Mouse (Mus musculus): ENCODE data around the gene Pter. TPM values are rescaled to one million over a fixed set of nuclear protein-coding genes. Genes with fewer than 3 reads are reported as not detected.

The Pter gene
- 9.1 and 10.9 TPM in 2 replicates for polyA plus RNA-seq (2015; fragmentation: Nextera tagmentation; extraction: Ambion mirVana)

DNA sequence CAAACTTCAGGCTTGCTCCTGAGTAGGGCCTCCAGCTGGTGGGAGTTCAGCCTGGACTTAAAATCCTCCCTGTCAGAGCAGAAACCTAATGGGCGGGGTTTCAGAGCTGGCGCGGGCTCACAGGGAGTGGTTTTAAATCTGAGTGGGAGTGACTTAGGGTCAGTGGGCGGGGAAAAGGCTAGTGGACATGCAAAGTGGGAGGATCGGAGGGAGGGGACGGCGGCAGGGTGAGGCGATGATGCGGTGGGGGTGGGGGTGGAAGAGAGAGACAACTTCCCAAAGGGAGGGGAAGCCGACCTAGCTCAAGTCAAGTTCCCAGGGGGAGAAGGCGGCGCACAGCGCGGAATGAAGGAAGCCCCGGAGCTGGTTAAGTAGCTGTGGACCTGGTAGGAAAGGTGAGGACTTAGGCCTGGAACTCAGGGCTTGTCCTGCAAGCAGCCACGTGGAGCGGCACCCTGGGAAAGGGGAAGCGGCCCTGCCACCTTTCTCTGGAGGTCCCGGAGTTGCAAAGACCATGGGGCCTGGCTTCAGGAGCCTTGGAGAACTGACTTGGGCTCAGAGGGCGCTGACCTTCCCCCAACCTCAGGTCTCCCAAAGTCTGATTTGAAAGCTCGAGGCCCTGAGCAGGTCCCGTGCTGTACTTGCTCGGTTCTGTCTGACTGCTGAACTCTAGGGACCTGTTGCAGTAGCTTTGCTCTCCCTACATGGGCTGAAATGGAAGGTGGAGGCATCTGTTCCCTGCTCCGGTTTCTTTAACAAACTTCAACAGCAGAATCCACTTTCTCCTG, at the start of gene Pter:
Gene Pter, plus strand, starts transcription at position 238 of the 788 bp plus-strand sequence.
- Histone ChIP-seq H3K36me3 (ENCODE audit: insufficient read depth, low read length) (no peaks in the 10 kb centered on the region), H3K9me3 (ENCODE audit: low read length) (no peaks in the 10 kb centered on the region), H3K9ac (replicated peaks; ENCODE audit: low read depth) (peak within 1 kb of the TSS; percentile 30), H3K4me2 (replicated peaks; ENCODE audit: low read depth, low read length) (peak within 1 kb of the TSS; percentile 91), H3K27ac (ENCODE audit: low read length) (peak within 1 kb of the TSS; percentile 74), H3K4me1 (ENCODE audit: insufficient read depth, low read depth, low read length) (no peaks in the 10 kb centered on the region; the same call in 1 of the 2 replicates), H3K4me3 (ENCODE audit: low read depth, low read length) (peak within 1 kb of the TSS; percentile 53), H3K27me3 (replicated peaks; ENCODE audit: insufficient read depth, low read length) (no peaks in the 10 kb centered on the region)
- peak; percentile 98 for DNase-seq (ENCODE audit: low spot score)
- ATAC-seq: peak; percentile 99
- TF ChIP-seq EP300 (IDR thresholded peaks at IDR 0.05): no peak
- no peak for TF ChIP-seq CTCF (IDR thresholded peaks at IDR 0.05)
- under 1% methylated on average over 24 of the region's 24 CpGs for WGBS

DNA sequence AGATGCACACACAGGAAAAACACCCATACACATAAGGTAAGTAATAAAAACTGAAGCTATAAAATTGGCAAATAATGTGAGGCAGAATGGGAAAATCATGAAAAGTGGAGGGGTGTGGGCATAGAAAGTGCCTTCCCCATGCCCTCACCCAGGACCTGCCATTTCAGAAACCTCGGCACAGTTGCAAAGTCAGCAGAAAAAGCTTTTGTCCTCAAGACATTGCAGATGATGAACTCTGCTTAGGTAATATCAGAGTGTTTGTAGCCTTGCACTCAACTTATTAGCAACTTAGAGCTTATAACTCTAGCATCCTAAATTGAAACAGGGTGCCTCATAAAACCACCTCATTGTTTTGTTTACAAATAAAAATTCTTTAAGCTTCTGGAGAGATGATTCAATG, 49.6 kb upstream of the Pter start:
- TF ChIP-seq EP300 (IDR thresholded peaks at IDR 0.05) (no peak), CTCF (IDR thresholded peaks at IDR 0.05) (no peak)
- Histone ChIP-seq H3K36me3 (ENCODE audit: insufficient read depth, low read length) (no peaks in the 10 kb centered on the region), H3K9ac (replicated peaks; ENCODE audit: low read depth) (no peak overlapping the region), H3K4me1 (ENCODE audit: insufficient read depth, low read depth, low read length) (no peaks in the 10 kb centered on the region), H3K27ac (ENCODE audit: low read length) (no peak overlapping the region), H3K4me2 (replicated peaks; ENCODE audit: low read depth, low read length) (no peak overlapping the region), H3K9me3 (ENCODE audit: low read length) (no peaks in the 10 kb centered on the region), H3K27me3 (replicated peaks; ENCODE audit: insufficient read depth, low read length) (no peaks in the 10 kb centered on the region), H3K4me3 (ENCODE audit: low read depth, low read length) (no peak overlapping the region)
- no peak for DNase-seq (ENCODE audit: low spot score)
- WGBS: 57% methylated on average over 1 of the region's 1 CpGs
- ATAC-seq: no peak

DNA sequence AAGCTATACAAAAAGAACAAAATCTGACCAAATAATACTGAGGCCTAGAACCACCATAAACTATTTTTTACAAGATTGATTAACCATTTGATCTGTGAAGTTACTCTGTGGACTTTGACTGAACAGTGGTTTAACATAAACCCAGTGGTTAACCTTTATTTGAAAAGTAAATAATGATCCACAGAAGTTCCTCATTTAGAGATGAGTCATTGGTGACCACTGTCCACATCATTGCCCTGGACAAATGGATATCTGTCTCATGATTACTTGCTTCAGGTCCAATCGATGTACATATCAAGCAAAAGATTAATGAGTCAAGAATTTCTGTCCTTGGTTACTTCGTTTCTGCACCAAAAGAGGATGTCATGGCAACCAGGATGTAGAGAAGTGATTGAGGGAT, 44.3 kb upstream of the Pter start:
- no peaks in the 10 kb centered on the region for H3K4me1 ChIP-seq (ENCODE audit: insufficient read depth, low read depth, low read length)
- no peaks in the 10 kb centered on the region for H3K36me3 ChIP-seq (ENCODE audit: insufficient read depth, low read length)
- no peaks in the 10 kb centered on the region for H3K9me3 ChIP-seq (ENCODE audit: low read length)
- DNase-seq (ENCODE audit: low spot score): no peak
- WGBS: 52% methylated on average over 2 of the region's 2 CpGs
- H3K4me2 ChIP-seq (replicated peaks; ENCODE audit: low read depth, low read length): no peak overlapping the region
- ATAC-seq: no peak
- no peak for TF ChIP-seq EP300 (IDR thresholded peaks at IDR 0.05)
- TF ChIP-seq CTCF (IDR thresholded peaks at IDR 0.05): no peak
- H3K4me3 ChIP-seq (ENCODE audit: low read depth, low read length): no peak overlapping the region
- no peak overlapping the region for H3K9ac ChIP-seq (replicated peaks; ENCODE audit: low read depth)
- H3K27ac ChIP-seq (ENCODE audit: low read length): no peak overlapping the region
- no peaks in the 10 kb centered on the region for H3K27me3 ChIP-seq (replicated peaks; ENCODE audit: insufficient read depth, low read length)

GRCm38 (mm10) chr2:12881009-12881408, 42.8 kb upstream of the Pter start:
- no peaks in the 10 kb centered on the region for H3K4me1 ChIP-seq (ENCODE audit: insufficient read depth, low read depth, low read length)
- H3K4me3 ChIP-seq (ENCODE audit: low read depth, low read length): no peak overlapping the region
- no peaks in the 10 kb centered on the region for H3K9me3 ChIP-seq (ENCODE audit: low read length)
- no peak overlapping the region for H3K9ac ChIP-seq (replicated peaks; ENCODE audit: low read depth)
- TF ChIP-seq CTCF (IDR thresholded peaks at IDR 0.05) (no peak), EP300 (IDR thresholded peaks at IDR 0.05) (no peak)
- no peak overlapping the region for H3K4me2 ChIP-seq (replicated peaks; ENCODE audit: low read depth, low read length)
- no peaks in the 10 kb centered on the region for H3K27me3 ChIP-seq (replicated peaks; ENCODE audit: insufficient read depth, low read length)
- H3K27ac ChIP-seq (ENCODE audit: low read length): no peak overlapping the region
- no peak for ATAC-seq
- 80% methylated on average over 1 of the region's 1 CpGs for WGBS
- H3K36me3 ChIP-seq (ENCODE audit: insufficient read depth, low read length): no peaks in the 10 kb centered on the region
- DNase-seq (ENCODE audit: low spot score): no peak

DNA sequence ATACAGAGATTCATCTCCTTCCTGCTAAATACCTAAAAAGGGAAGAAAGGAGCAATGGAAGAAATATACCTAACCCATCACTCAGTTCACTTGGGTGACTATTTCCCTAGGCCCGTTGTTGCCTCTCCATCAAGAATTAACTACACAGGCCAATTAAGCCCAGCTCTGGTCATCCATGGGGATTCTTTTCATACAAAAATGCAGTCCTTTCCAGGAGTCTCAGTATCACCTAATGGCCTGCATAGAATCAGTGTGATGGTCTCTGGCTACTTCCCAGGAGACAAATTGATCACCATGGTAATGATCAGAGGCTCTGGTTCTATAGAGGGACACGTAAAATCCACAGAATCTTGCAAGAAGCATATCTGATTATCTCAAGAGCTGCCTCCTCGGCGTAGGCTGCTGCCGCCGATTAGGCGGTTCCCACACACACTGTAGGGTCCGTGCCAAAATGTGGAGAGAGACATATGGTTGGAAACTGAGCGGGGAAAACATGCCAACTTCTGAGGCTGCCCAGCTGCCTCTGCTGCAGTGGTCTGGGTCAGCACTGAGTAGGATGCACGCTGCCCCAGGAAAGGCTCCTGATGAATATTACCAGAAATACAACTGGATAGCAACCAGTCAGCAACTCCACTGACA, 40.4 kb upstream of the Pter start:
- Histone ChIP-seq H3K4me2 (replicated peaks; ENCODE audit: low read depth, low read length) (no peak overlapping the region), H3K9ac (replicated peaks; ENCODE audit: low read depth) (no peak overlapping the region), H3K9me3 (ENCODE audit: low read length) (no peaks in the 10 kb centered on the region), H3K36me3 (ENCODE audit: insufficient read depth, low read length) (no peaks in the 10 kb centered on the region), H3K4me1 (ENCODE audit: insufficient read depth, low read depth, low read length) (no peaks in the 10 kb centered on the region), H3K4me3 (ENCODE audit: low read depth, low read length) (no peak overlapping the region), H3K27ac (ENCODE audit: low read length) (no peak overlapping the region), H3K27me3 (replicated peaks; ENCODE audit: insufficient read depth, low read length) (no peaks in the 10 kb centered on the region)
- TF ChIP-seq EP300 (IDR thresholded peaks at IDR 0.05) (no peak), CTCF (IDR thresholded peaks at IDR 0.05) (no peak)
- ATAC-seq: no peak
- 60% methylated on average over 10 of the region's 10 CpGs for WGBS
- DNase-seq (ENCODE audit: low spot score): peak; percentile 6

DNA sequence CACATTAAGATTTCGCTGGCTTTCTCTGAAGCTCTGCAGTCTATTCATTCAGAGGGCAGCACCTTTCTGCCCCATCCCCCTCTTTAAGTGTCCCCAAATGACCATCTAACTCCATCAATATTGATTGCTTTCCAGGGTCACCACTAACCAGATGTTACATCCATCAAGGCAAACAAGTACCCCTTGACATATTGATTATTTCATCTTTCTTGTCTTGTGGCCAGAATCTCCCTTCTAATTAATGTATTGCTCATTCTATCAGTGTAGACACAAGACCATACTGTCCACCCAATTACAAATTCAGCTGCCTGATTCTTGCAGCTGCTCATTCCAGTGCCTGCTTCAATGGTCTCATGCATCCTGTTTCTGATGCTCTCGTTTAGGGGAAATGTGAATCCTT, 36.8 kb upstream of the Pter start:
- Histone ChIP-seq H3K9me3 (ENCODE audit: low read length) (no peaks in the 10 kb centered on the region), H3K36me3 (ENCODE audit: insufficient read depth, low read length) (no peaks in the 10 kb centered on the region), H3K9ac (replicated peaks; ENCODE audit: low read depth) (no peak overlapping the region), H3K27me3 (replicated peaks; ENCODE audit: insufficient read depth, low read length) (no peaks in the 10 kb centered on the region), H3K4me1 (ENCODE audit: insufficient read depth, low read depth, low read length) (no peaks in the 10 kb centered on the region), H3K4me2 (replicated peaks; ENCODE audit: low read depth, low read length) (no peak overlapping the region), H3K4me3 (ENCODE audit: low read depth, low read length) (no peak overlapping the region), H3K27ac (ENCODE audit: low read length) (no peak overlapping the region)
- no peak for ATAC-seq
- 56% methylated on average over 2 of the region's 2 CpGs for WGBS
- no peak for TF ChIP-seq CTCF (IDR thresholded peaks at IDR 0.05)
- TF ChIP-seq EP300 (IDR thresholded peaks at IDR 0.05): no peak
- DNase-seq (ENCODE audit: low spot score): no peak

All from lung, postnatal 0 days (tissue).